Comparison of ENCODE assay signal across 14 mouse cellular contexts in genomic region chr17:31862136-31862535, GRCm38 (mm10). TPM values are rescaled to one million over a fixed set of nuclear protein-coding genes. Genes with fewer than 3 reads are reported as not detected.
DNase-seq lines count a peak whose midpoint lies in the region; TF ChIP-seq lines count a peak whose summit lies in the region.
"Had no signal": no experiment of that assay in that cellular context is flagged by ENCODE, and none has a peak within 500 bp of the region (broad histone marks: within the 10 kb centered on the region; RNA-seq: fewer than 3 reads in every experiment).

No protein-coding gene starts in this region.

- 45% methylated on average over 6 of the region's 6 CpGs for WGBS in kidney, adult 2 months
- 47% methylated on average over 6 of the region's 6 CpGs for WGBS in lung, adult 2 months
- 83% methylated on average over 6 of the region's 6 CpGs for WGBS in limb, embryonic 10.5 days

- no peak for TF ChIP-seq CTCF in kidney, adult 2 months (conservative IDR thresholded peaks at IDR 0.05; ENCODE audit: insufficient read depth, insufficient read length, low read depth, low read length)
- no peak for TF ChIP-seq CTCF in lung, adult 2 months (IDR thresholded peaks at IDR 0.05; ENCODE audit: insufficient read depth, low read length)

- peaks cover 9% of the 10 kb centered on the region for H3K4me1 ChIP-seq in kidney, adult 2 months (ENCODE audit: control insufficient read depth, insufficient read depth, low read length)
- peaks cover 5% of the 10 kb centered on the region; the same call in 1 of the 2 replicates for H3K4me1 ChIP-seq in lung, adult 2 months (ENCODE audit: control insufficient read depth, insufficient read depth, low read length)
- peaks cover 25% of the 10 kb centered on the region for H3K4me1 ChIP-seq in limb, embryonic 10.5 days

- DNase-seq in kidney, adult 2 months, result peak; percentile 81
- no peak for DNase-seq in kidney, postnatal 14 days
- peak; percentile 31 to 37 for DNase-seq in adrenal gland, adult 18-20 months (ENCODE audit: low spot score in 2 of 2)
- DNase-seq in adrenal gland, postnatal 10 days, result peak; percentile 77
- DNase-seq in lung, adult 2 months, result peak; percentile 70
- DNase-seq in spleen, adult 12 weeks (ENCODE audit: low spot score), result no peak
- DNase-seq in retina, postnatal 1 day, result no peak
- no peak for DNase-seq in limb, embryonic 10.5 days (ENCODE audit: low spot score)
- DNase-seq: left cerebral cortex, postnatal 4 days had no signal

- no peak overlapping the region for H3K4me3 ChIP-seq in kidney, adult 2 months (ENCODE audit: insufficient read depth, low read depth, low read length)
- no peak overlapping the region for H3K4me3 ChIP-seq in lung, adult 2 months (replicated peaks; ENCODE audit: extremely low read depth, low read depth, low read length)
- no peak overlapping the region for H3K4me3 ChIP-seq in limb, embryonic 10.5 days
- H3K4me3 ChIP-seq: embryonic facial prominence, embryonic 10.5 days; forebrain, embryonic 10.5 days; hindbrain, embryonic 15.5 days; layer of hippocampus, adult 2 months; megakaryocyte, embryonic 14.5 days had no signal

- no peak overlapping the region for H3K27ac ChIP-seq in kidney, adult 2 months (ENCODE audit: insufficient read depth, low read depth, low read length)
- no peak overlapping the region for H3K27ac ChIP-seq in limb, embryonic 10.5 days
- H3K27ac ChIP-seq: embryonic facial prominence, embryonic 10.5 days; forebrain, embryonic 10.5 days; hindbrain, embryonic 15.5 days; layer of hippocampus, adult 2 months had no signal

- H3K9me3 ChIP-seq in limb, embryonic 10.5 days (replicated peaks), result no peaks in the 10 kb centered on the region
- H3K9me3 ChIP-seq: embryonic facial prominence, embryonic 10.5 days; forebrain, embryonic 10.5 days; hindbrain, embryonic 15.5 days; megakaryocyte, embryonic 14.5 days had no signal

- no peaks in the 10 kb centered on the region for H3K27me3 ChIP-seq in kidney, adult 2 months (replicated peaks; ENCODE audit: control insufficient read depth, insufficient read depth, low read length)
- H3K27me3 ChIP-seq in limb, embryonic 10.5 days (ENCODE audit: low read depth, poor library complexity, severe bottlenecking), result no peaks in the 10 kb centered on the region
- H3K27me3 ChIP-seq: hindbrain, embryonic 15.5 days had no signal

- no peaks in the 10 kb centered on the region for H3K36me3 ChIP-seq in kidney, adult 2 months (ENCODE audit: control insufficient read depth, insufficient read depth, low read length)
- no peaks in the 10 kb centered on the region for H3K36me3 ChIP-seq in limb, embryonic 10.5 days
- H3K36me3 ChIP-seq: embryonic facial prominence, embryonic 10.5 days; forebrain, embryonic 10.5 days; hindbrain, embryonic 15.5 days had no signal

- no peak for TF ChIP-seq POLR2A in kidney, adult 2 months (IDR thresholded peaks at IDR 0.05; ENCODE audit: low read depth, low read length)
- TF ChIP-seq POLR2A in lung, adult 2 months (IDR thresholded peaks at IDR 0.05; ENCODE audit: borderline replicate concordance, extremely low read depth, low read depth, low read length), result no peak

RNA-seq across cellular contexts. Expression of gene Sik1, which starts 6.5 kb away (rescaled TPM):
- 35.5 and 57.6 TPM in 2 replicates for polyA plus RNA-seq in kidney, adult 2 months (2012; rRNA removed)
- total RNA-seq in adrenal gland, adult 18-20 months (2021), result 10 to 100 TPM; 41.3 to 81.9 TPM
- total RNA-seq in adrenal gland, postnatal 10 days (2021), result 100 to 1,000 TPM in 1 of 2 experiments, 10 to 100 TPM in 1; 25.4 to 112 TPM
- 60.5 and 87.9 TPM in 2 replicates for polyA plus RNA-seq in lung, adult 2 months (2012; rRNA removed)
- polyA plus RNA-seq in limb, embryonic 10.5 days (2016; fragmentation: Nextera tagmentation; extraction: Ambion mirVana), result 10.3 and 13.4 TPM in 2 replicates

Comparison
In these comparisons a context has a peak if more than half of its experiments do, and no peak if none do; other contexts are left out.
1. DNase-seq: peak in kidney, adult 2 months (single experiment), adrenal gland, adult 18-20 months (2 of 2), adrenal gland, postnatal 10 days (single experiment) and lung, adult 2 months (single experiment); none in kidney, postnatal 14 days (single experiment), spleen, adult 12 weeks (single experiment), retina, postnatal 1 day (single experiment) and limb, embryonic 10.5 days (single experiment).